Mouse (Mus musculus) embryonic facial prominence, embryonic 11.5 days (tissue): Measurements from ENCODE around the gene Ttll5. TPM values are rescaled to one million over a fixed set of nuclear protein-coding genes. Genes with fewer than 3 reads are reported as not detected.

Experiments used
- ATAC-seq: fragments of 200-750 bp; cut with Nextera tagmentation; replicated peaks from 2 replicates; pipeline ENCODE4 v1.8.0; 2017; ENCODE audit warnings: low read depth; ENCODE audit not compliant: insufficient number of reproducible peaks, low FRiP score, low TSS enrichment
- DNase-seq: peaks from one replicate; pipeline ENCODE4 v3.0.0-alpha.2; 2015; ENCODE audit warnings: low spot score
- H3K27ac ChIP-seq: fragments of 300-500 bp; sonication (generic); replicated peaks from 2 replicates; pipeline ENCODE4 v1.5.1; 2014; ENCODE audit warnings: mild to moderate bottlenecking, low read depth, low read length, control low read depth
- H3K27me3 ChIP-seq: fragments of 300-500 bp; sonication (generic); 2 replicates; pipeline ENCODE4 v1.6.1; 2014; ENCODE audit warnings: mild to moderate bottlenecking, low read length, moderate library complexity, mixed read lengths; ENCODE audit not compliant: control insufficient read depth, insufficient read depth
- H3K36me3 ChIP-seq: fragments of 300-500 bp; sonication (generic); replicated peaks from 2 replicates; pipeline ENCODE4 v1.6.1; 2014; ENCODE audit warnings: low read depth, mild to moderate bottlenecking, low read length, moderate library complexity, mixed read lengths; ENCODE audit not compliant: control insufficient read depth, insufficient read depth
- H3K4me1 ChIP-seq: fragments of 300-500 bp; sonication (generic); 2 replicates; pipeline ENCODE4 v1.6.1; 2014; ENCODE audit warnings: low read length, mixed read lengths; ENCODE audit not compliant: control insufficient read depth, insufficient read depth
- H3K4me2 ChIP-seq: fragments of 300-500 bp; sonication (generic); 2 replicates; pipeline ENCODE4 v1.6.1; 2014; ENCODE audit warnings: low read depth, mild to moderate bottlenecking, control low read depth, low read length, moderate library complexity
- H3K4me3 ChIP-seq: fragments of 300-500 bp; sonication (generic); 2 replicates; pipeline ENCODE4 v1.5.1; 2014; ENCODE audit warnings: low read depth, low read length, control low read depth
- H3K9ac ChIP-seq: fragments of 300-500 bp; sonication (generic); replicated peaks from 2 replicates; pipeline ENCODE4 v1.6.1; 2014; ENCODE audit warnings: mild to moderate bottlenecking, control low read depth, low read length
- H3K9me3 ChIP-seq: fragments of 300-500 bp; sonication (generic); replicated peaks from 2 replicates; pipeline ENCODE4 v1.6.1; 2016; ENCODE audit warnings: mild to moderate bottlenecking, low read length, inconsistent platforms, mixed read lengths; ENCODE audit not compliant: control insufficient read depth
- WGBS: fragments of 180-500 bp; shearing (Covaris S2); extraction: QIAGEN DNeasy Blood & Tissue Kit; methylation state at CpG from one replicate; pipeline ENCODE4 v1.1.7; 2014; 5-methylcytosine and 5-hydroxymethylcytosine counted together
- polyA plus RNA-seq: library from polyadenylated mRNA; unstranded; fragments of >200 nt; fragmentation: Nextera tagmentation; extraction: Ambion mirVana; gene quantifications from 2 replicates; pipeline ENCODE4 v1.2.1, GENCODE M21; 2014

The Ttll5 gene
- polyA plus RNA-seq, 1 experiment from 2014 or later: 16.4 TPM

- Histone ChIP-seq H3K4me1 (no peaks in the 10 kb centered on the region), H3K27ac (no peak overlapping the region), H3K9ac (no peak overlapping the region), H3K36me3 (peaks cover 4% of the 10 kb centered on the region), H3K4me3 (no peak overlapping the region), H3K27me3 (no peaks in the 10 kb centered on the region), H3K4me2 (no peak overlapping the region), H3K9me3 (no peaks in the 10 kb centered on the region)
- 81% methylated on average over 10 of the region's 10 CpGs for WGBS
- ATAC-seq: no peak
- DNase-seq: no peak
Observed at GRCm38 (mm10) chr12:85933241-85933640, 108.8 kb downstream of the Ttll5 start.

GRCm38 (mm10) chr12:85937384-85937783 is 112.9 kb downstream of the Ttll5 start:
- Histone ChIP-seq H3K27me3 (no peaks in the 10 kb centered on the region), H3K27ac (no peak overlapping the region), H3K4me1 (no peaks in the 10 kb centered on the region), H3K36me3 (peaks cover 4% of the 10 kb centered on the region), H3K9ac (no peak overlapping the region), H3K4me3 (no peak overlapping the region), H3K4me2 (no peak overlapping the region), H3K9me3 (no peaks in the 10 kb centered on the region)
- ATAC-seq (no peak), DNase-seq (no peak)
- 93% methylated on average over 5 of the region's 5 CpGs for WGBS

GRCm38 (mm10) chr12:85943456-85943855 is 119.0 kb downstream of the Ttll5 start:
- Histone ChIP-seq H3K4me3 (no peak overlapping the region), H3K4me2 (no peak overlapping the region), H3K27me3 (no peaks in the 10 kb centered on the region), H3K9ac (no peak overlapping the region), H3K4me1 (no peaks in the 10 kb centered on the region), H3K36me3 (no peaks in the 10 kb centered on the region), H3K9me3 (no peaks in the 10 kb centered on the region), H3K27ac (no peak overlapping the region)
- ATAC-seq (no peak), DNase-seq (peak; percentile 11)
- WGBS: 42% methylated on average over 10 of the region's 10 CpGs

- Histone ChIP-seq H3K4me2 (no peak overlapping the region), H3K36me3 (no peaks in the 10 kb centered on the region), H3K27me3 (no peaks in the 10 kb centered on the region), H3K9me3 (no peaks in the 10 kb centered on the region), H3K4me3 (no peak overlapping the region), H3K9ac (no peak overlapping the region), H3K27ac (no peak overlapping the region), H3K4me1 (no peaks in the 10 kb centered on the region)
- no peak for DNase-seq
- no peak for ATAC-seq
- 93% methylated on average over 3 of the region's 3 CpGs for WGBS
Observed at GRCm38 (mm10) chr12:85944419-85944818, 120.0 kb downstream of the Ttll5 start.

GRCm38 (mm10) chr12:85947161-85947560 is 122.7 kb downstream of the Ttll5 start:
- ATAC-seq (no peak), DNase-seq (no peak)
- 87% methylated on average over 4 of the region's 4 CpGs for WGBS
- Histone ChIP-seq H3K27me3 (no peaks in the 10 kb centered on the region), H3K4me3 (no peak overlapping the region), H3K9ac (no peak overlapping the region), H3K27ac (no peak overlapping the region), H3K4me1 (no peaks in the 10 kb centered on the region), H3K36me3 (no peaks in the 10 kb centered on the region), H3K9me3 (no peaks in the 10 kb centered on the region), H3K4me2 (no peak overlapping the region)

GRCm38 (mm10) chr12:85949667-85950066 is 125.2 kb downstream of the Ttll5 start:
- Histone ChIP-seq H3K27ac (no peak overlapping the region), H3K9ac (no peak overlapping the region), H3K9me3 (no peaks in the 10 kb centered on the region), H3K27me3 (no peaks in the 10 kb centered on the region), H3K4me3 (no peak overlapping the region), H3K36me3 (no peaks in the 10 kb centered on the region), H3K4me1 (no peaks in the 10 kb centered on the region), H3K4me2 (no peak overlapping the region)
- no peak for DNase-seq
- 82% methylated on average over 6 of the region's 6 CpGs for WGBS
- no peak for ATAC-seq

GRCm38 (mm10) chr12:85950371-85950770 is 125.9 kb downstream of the Ttll5 start:
- no peak overlapping the region for H3K4me3 ChIP-seq
- WGBS: 77% methylated on average over 6 of the region's 6 CpGs
- H3K4me2 ChIP-seq: no peak overlapping the region
- no peaks in the 10 kb centered on the region for H3K36me3 ChIP-seq
- no peak for ATAC-seq
- H3K9ac ChIP-seq: no peak overlapping the region
- H3K9me3 ChIP-seq: no peaks in the 10 kb centered on the region
- no peak for DNase-seq
- H3K27me3 ChIP-seq: no peaks in the 10 kb centered on the region
- no peak overlapping the region for H3K27ac ChIP-seq
- no peaks in the 10 kb centered on the region for H3K4me1 ChIP-seq

- H3K4me2 ChIP-seq: no peak overlapping the region
- H3K27ac ChIP-seq: no peak overlapping the region
- no peak overlapping the region for H3K9ac ChIP-seq
- H3K4me1 ChIP-seq: no peaks in the 10 kb centered on the region
- no peaks in the 10 kb centered on the region for H3K9me3 ChIP-seq
- no peak overlapping the region for H3K4me3 ChIP-seq
- ATAC-seq (no peak), DNase-seq (no peak)
- 87% methylated on average over 4 of the region's 4 CpGs for WGBS
- H3K27me3 ChIP-seq: no peaks in the 10 kb centered on the region
- H3K36me3 ChIP-seq: no peaks in the 10 kb centered on the region
Observed at GRCm38 (mm10) chr12:85951036-85951435, 126.6 kb downstream of the Ttll5 start.
